Mouse (Mus musculus): ENCODE measurements around the gene Chst15. TPM values are rescaled to one million over a fixed set of nuclear protein-coding genes. Genes with fewer than 3 reads are reported as not detected.

Gene Chst15
- total RNA-seq, 1 experiment from 2014 or later: 15.6 TPM

- ATAC-seq (replicated peaks; ENCODE audit: low read depth, poor library complexity, severe bottlenecking): no peak
Observed at GRCm38 (mm10) chr7:132233732-132234131, 83.3 kb downstream of the Chst15 start.

- ATAC-seq (replicated peaks; ENCODE audit: low read depth, poor library complexity, severe bottlenecking): no peak
Observed at GRCm38 (mm10) chr7:132232937-132233336, 84.1 kb downstream of the Chst15 start.

- no peak for ATAC-seq (replicated peaks; ENCODE audit: low read depth, poor library complexity, severe bottlenecking)
Observed at GRCm38 (mm10) chr7:132231476-132231875, 85.6 kb downstream of the Chst15 start.

GRCm38 (mm10) chr7:132230961-132231360 lies 86.1 kb downstream of the Chst15 start:
- no peak for ATAC-seq (replicated peaks; ENCODE audit: low read depth, poor library complexity, severe bottlenecking)

GRCm38 (mm10) chr7:132227075-132227640 lies 89.9 kb downstream of the Chst15 start:
- peak; percentile 55 for ATAC-seq (replicated peaks; ENCODE audit: low read depth, poor library complexity, severe bottlenecking)

GRCm38 (mm10) chr7:132226379-132227074 lies 90.5 kb downstream of the Chst15 start:
- ATAC-seq (replicated peaks; ENCODE audit: low read depth, poor library complexity, severe bottlenecking): peak; percentile 82

- ATAC-seq (replicated peaks; ENCODE audit: low read depth, poor library complexity, severe bottlenecking): no peak
Observed at GRCm38 (mm10) chr7:132223452-132224141, 93.4 kb downstream of the Chst15 start.

- ATAC-seq (replicated peaks; ENCODE audit: low read depth, poor library complexity, severe bottlenecking): no peak
Observed at GRCm38 (mm10) chr7:132214031-132214430, 103.0 kb downstream of the Chst15 start.

- no peak for ATAC-seq (replicated peaks; ENCODE audit: low read depth, poor library complexity, severe bottlenecking)
Observed at GRCm38 (mm10) chr7:132213460-132213859, 103.6 kb downstream of the Chst15 start.

GRCm38 (mm10) chr7:132211920-132212701 lies 104.9 kb downstream of the Chst15 start:
- ATAC-seq (replicated peaks; ENCODE audit: low read depth, poor library complexity, severe bottlenecking): no peak

GRCm38 (mm10) chr7:132210616-132211015 lies 106.4 kb downstream of the Chst15 start:
- no peak for ATAC-seq (replicated peaks; ENCODE audit: low read depth, poor library complexity, severe bottlenecking)

GRCm38 (mm10) chr7:132208946-132209651 lies 107.9 kb downstream of the Chst15 start:
- ATAC-seq (replicated peaks; ENCODE audit: low read depth, poor library complexity, severe bottlenecking): no peak

- ATAC-seq (replicated peaks; ENCODE audit: low read depth, poor library complexity, severe bottlenecking): no peak
Observed at GRCm38 (mm10) chr7:132204073-132204612, 112.9 kb downstream of the Chst15 start.

- ATAC-seq (replicated peaks; ENCODE audit: low read depth, poor library complexity, severe bottlenecking): no peak
Observed at GRCm38 (mm10) chr7:132199686-132200085, 117.3 kb downstream of the Chst15 start.

- ATAC-seq (replicated peaks; ENCODE audit: low read depth, poor library complexity, severe bottlenecking): no peak
Observed at GRCm38 (mm10) chr7:132198806-132199205, 118.2 kb downstream of the Chst15 start.

GRCm38 (mm10) chr7:132197817-132198475 lies 119.1 kb downstream of the Chst15 start:
- no peak for ATAC-seq (replicated peaks; ENCODE audit: low read depth, poor library complexity, severe bottlenecking)

GRCm38 (mm10) chr7:132196581-132196980 lies 120.4 kb downstream of the Chst15 start:
- ATAC-seq (replicated peaks; ENCODE audit: low read depth, poor library complexity, severe bottlenecking): no peak

- no peak for ATAC-seq (replicated peaks; ENCODE audit: low read depth, poor library complexity, severe bottlenecking)
Observed at GRCm38 (mm10) chr7:132193606-132194005, 123.4 kb downstream of the Chst15 start.

GRCm38 (mm10) chr7:132187456-132187855 lies 129.6 kb downstream of the Chst15 start:
- no peak for ATAC-seq (replicated peaks; ENCODE audit: low read depth, poor library complexity, severe bottlenecking)

Measured in common myeloid progenitor, adult 5-6 weeks (primary cell).